Mouse (Mus musculus) heart, adult 2 months (tissue): Measurements from ENCODE around the gene Usp30.

Source experiments
- CTCF ChIP-seq: fragments of 200-600 bp; IDR thresholded peaks from 2 replicates; pipeline ENCODE4 v1.8.1; 2022; ENCODE audit warnings: antibody characterized with exemption, mild to moderate bottlenecking, moderate library complexity
- EP300 ChIP-seq: fragments of 200-500 bp; IDR thresholded peaks from 2 replicates; pipeline ENCODE4 v1.6.1; 2011; ENCODE audit warnings: low read depth, low read length, control low read depth; ENCODE audit not compliant: insufficient read depth
- POLR2A ChIP-seq: fragments of 200-500 bp; IDR thresholded peaks from 2 replicates; pipeline ENCODE4 v1.6.1; 2011; ENCODE audit warnings: mild to moderate bottlenecking, low read depth, low read length, control low read depth; ENCODE audit not compliant: insufficient read depth

DNA sequence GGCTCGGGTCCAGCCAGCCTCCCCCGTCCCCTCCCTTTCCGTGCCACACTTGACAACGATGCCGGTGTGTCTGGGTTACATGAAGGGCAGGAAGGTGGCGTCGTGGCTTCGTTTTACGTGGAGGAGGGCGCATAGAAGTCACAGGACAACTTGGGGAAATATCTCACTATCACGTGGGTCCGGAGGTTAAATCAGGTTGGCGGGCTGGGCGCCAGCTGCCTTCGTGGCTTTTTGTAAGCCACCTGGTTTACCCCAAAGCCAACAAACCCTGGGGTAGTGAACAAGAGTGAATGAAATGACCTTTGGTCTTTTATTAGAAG is 66.2 kb downstream of the Usp30 start:
- no peak for TF ChIP-seq CTCF
- TF ChIP-seq POLR2A = peak; percentile 33; the same call in 1 of the 2 replicates
- TF ChIP-seq EP300 = peak; percentile 75; the same call in 1 of the 2 replicates
